Mouse (Mus musculus): ENCODE results near the gene Gabarapl1. TPM values are rescaled to one million over a fixed set of nuclear protein-coding genes. Genes with fewer than 3 reads are reported as not detected.

Gene Gabarapl1
- total and polyA plus RNA-seq, 2 experiments from 2014 or later, result 275 to 276 TPM

DNA sequence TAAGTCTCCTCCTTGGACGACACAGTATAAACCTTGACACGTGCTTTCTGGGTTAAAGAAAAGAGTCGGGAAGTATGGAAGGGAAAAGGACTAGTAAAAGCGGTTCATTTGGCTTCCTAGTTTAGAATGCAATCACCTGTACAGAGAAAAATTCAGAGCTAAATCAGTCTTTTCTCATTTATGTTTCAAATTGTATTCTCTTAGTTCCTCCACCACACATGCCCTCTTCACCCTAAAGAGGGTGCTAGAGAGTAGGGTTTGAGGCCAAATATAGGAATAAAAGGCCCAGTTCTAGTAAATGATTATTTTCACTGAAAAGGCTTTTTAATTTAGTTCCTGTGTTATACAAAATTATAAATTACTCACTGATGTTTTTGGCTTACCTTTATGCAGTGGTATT lies 48.3 kb downstream of the Gabarapl1 start:
- no peak overlapping the region for H3K4me2 ChIP-seq (ENCODE audit: low read depth)
- no peaks in the 10 kb centered on the region for H3K4me1 ChIP-seq (ENCODE audit: insufficient read depth)
- no peak overlapping the region for H3K27ac ChIP-seq (ENCODE audit: low read depth, low read length)
- ATAC-seq, result no peak
- H3K27me3 ChIP-seq (ENCODE audit: insufficient read depth, low read length), result no peaks in the 10 kb centered on the region
- no peaks in the 10 kb centered on the region for H3K36me3 ChIP-seq (ENCODE audit: insufficient read depth)
- no peak overlapping the region for H3K4me3 ChIP-seq (ENCODE audit: low read depth, low read length)
- no peaks in the 10 kb centered on the region for H3K9me3 ChIP-seq (ENCODE audit: low read length)
- 63% methylated on average over 4 of the region's 4 CpGs for WGBS
- peak; percentile 33 for TF ChIP-seq CTCF (IDR thresholded peaks at IDR 0.05; ENCODE audit: low read depth)
- no peak overlapping the region for H3K9ac ChIP-seq
- no peak for DNase-seq

GRCm38 (mm10) chr6:129581896-129582295 lies 48.9 kb downstream of the Gabarapl1 start:
- H3K4me3 ChIP-seq (ENCODE audit: low read depth, low read length), result no peak overlapping the region
- H3K9ac ChIP-seq, result no peak overlapping the region
- no peak for ATAC-seq
- no peak for TF ChIP-seq CTCF (IDR thresholded peaks at IDR 0.05; ENCODE audit: low read depth)
- no peaks in the 10 kb centered on the region for H3K9me3 ChIP-seq (ENCODE audit: low read length)
- DNase-seq, result no peak
- WGBS, result 82% methylated on average over 4 of the region's 4 CpGs
- no peaks in the 10 kb centered on the region for H3K4me1 ChIP-seq (ENCODE audit: insufficient read depth)
- no peak overlapping the region for H3K27ac ChIP-seq (ENCODE audit: low read depth, low read length)
- no peak overlapping the region for H3K4me2 ChIP-seq (ENCODE audit: low read depth)
- no peaks in the 10 kb centered on the region for H3K27me3 ChIP-seq (ENCODE audit: insufficient read depth, low read length)
- H3K36me3 ChIP-seq (ENCODE audit: insufficient read depth), result no peaks in the 10 kb centered on the region

DNA sequence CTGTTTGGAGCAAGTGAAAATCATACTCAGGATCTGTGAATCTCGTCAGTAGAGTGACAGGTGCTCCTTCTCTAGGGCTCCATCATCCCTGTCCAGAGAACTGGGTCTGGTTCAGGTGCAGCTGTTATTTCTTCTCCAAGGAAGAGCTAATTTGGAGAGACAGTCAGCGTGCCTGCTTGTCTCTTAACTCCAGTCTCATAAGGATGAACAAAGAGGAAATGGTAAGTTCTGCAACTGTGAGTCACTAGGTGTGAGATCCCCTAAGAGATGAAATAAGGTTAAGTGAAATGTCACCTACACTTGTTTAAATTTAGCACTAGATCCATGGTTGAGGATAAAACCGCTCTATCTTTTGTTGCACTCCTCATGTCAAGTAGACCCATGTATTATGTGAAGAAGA lies 50.1 kb downstream of the Gabarapl1 start:
- Histone ChIP-seq H3K4me3 (ENCODE audit: low read depth, low read length) (no peak overlapping the region), H3K9me3 (ENCODE audit: low read length) (no peaks in the 10 kb centered on the region), H3K4me2 (ENCODE audit: low read depth) (no peak overlapping the region), H3K27me3 (ENCODE audit: insufficient read depth, low read length) (no peaks in the 10 kb centered on the region), H3K27ac (ENCODE audit: low read depth, low read length) (no peak overlapping the region), H3K9ac (no peak overlapping the region), H3K4me1 (ENCODE audit: insufficient read depth) (no peaks in the 10 kb centered on the region), H3K36me3 (ENCODE audit: insufficient read depth) (no peaks in the 10 kb centered on the region)
- WGBS, result 77% methylated on average over 3 of the region's 3 CpGs
- DNase-seq, result no peak
- no peak for TF ChIP-seq CTCF (IDR thresholded peaks at IDR 0.05; ENCODE audit: low read depth)
- ATAC-seq, result no peak

- DNase-seq (no peak), ATAC-seq (no peak)
- no peak for TF ChIP-seq CTCF (IDR thresholded peaks at IDR 0.05; ENCODE audit: low read depth)
- Histone ChIP-seq H3K4me2 (ENCODE audit: low read depth) (no peak within 1 kb of the TSS), H3K9ac (no peak within 1 kb of the TSS), H3K27me3 (ENCODE audit: insufficient read depth, low read length) (no peaks in the 10 kb centered on the region), H3K4me1 (ENCODE audit: insufficient read depth) (no peaks in the 10 kb centered on the region), H3K27ac (ENCODE audit: low read depth, low read length) (no peak within 1 kb of the TSS), H3K4me3 (ENCODE audit: low read depth, low read length) (no peak within 1 kb of the TSS), H3K9me3 (ENCODE audit: low read length) (no peaks in the 10 kb centered on the region), H3K36me3 (ENCODE audit: insufficient read depth) (no peaks in the 10 kb centered on the region)
- WGBS, result 85% methylated on average over 3 of the region's 3 CpGs
Measured at GRCm38 (mm10) chr6:129591508-129591907, 58.5 kb downstream of the Gabarapl1 start, which contains the start of gene Klrd1. Gene Klrd1 (plus strand): TSS chr6:129591782.

Other genes with a start within 250 kb of the Gabarapl1 start
- not detected in 2 replicates for gene 4922502D21Rik, start 201.4 kb upstream of the Gabarapl1 start, total RNA-seq (2014; rRNA removed)
- gene 4922502D21Rik, start 201.4 kb upstream of the Gabarapl1 start, polyA plus RNA-seq (2015; fragmentation: Nextera tagmentation; extraction: Ambion mirVana), result not detected in 2 replicates
- gene Clec12a, start 190.5 kb upstream of the Gabarapl1 start, total RNA-seq (2014; rRNA removed), result 0.15 and 2.7 TPM in 2 replicates
- gene Clec12a, start 190.5 kb upstream of the Gabarapl1 start, polyA plus RNA-seq (2015; fragmentation: Nextera tagmentation; extraction: Ambion mirVana), result 0.12 and 0.23 TPM in 2 replicates
- not detected in 2 replicates for gene Clec12b, start 147.3 kb upstream of the Gabarapl1 start, total RNA-seq (2014; rRNA removed)
- gene Clec12b, start 147.3 kb upstream of the Gabarapl1 start, polyA plus RNA-seq (2015; fragmentation: Nextera tagmentation; extraction: Ambion mirVana), result 0.16 and 0.18 TPM in 2 replicates
- 2.0 TPM in 1 of 2 replicates, not detected in the other for gene Clec1b, start 135.9 kb upstream of the Gabarapl1 start, total RNA-seq (2014; rRNA removed)
- 0.49 and 0.56 TPM in 2 replicates for gene Clec1b, start 135.9 kb upstream of the Gabarapl1 start, polyA plus RNA-seq (2015; fragmentation: Nextera tagmentation; extraction: Ambion mirVana)
- 0.10 TPM in 1 of 2 replicates, not detected in the other for gene Clec9a, start 124.3 kb upstream of the Gabarapl1 start, total RNA-seq (2014; rRNA removed)
- not detected in 2 replicates for gene Clec9a, start 124.3 kb upstream of the Gabarapl1 start, polyA plus RNA-seq (2015; fragmentation: Nextera tagmentation; extraction: Ambion mirVana)
- 1.1 and 1.4 TPM in 2 replicates for gene Clec1a, start 81.2 kb upstream of the Gabarapl1 start, total RNA-seq (2014; rRNA removed)
- 0.74 and 0.97 TPM in 2 replicates for gene Clec1a, start 81.2 kb upstream of the Gabarapl1 start, polyA plus RNA-seq (2015; fragmentation: Nextera tagmentation; extraction: Ambion mirVana)
- 0.10 TPM in 1 of 2 replicates, not detected in the other for gene Olr1, start 26.0 kb upstream of the Gabarapl1 start, total RNA-seq (2014; rRNA removed)
- not detected in 2 replicates for gene Olr1, start 26.0 kb upstream of the Gabarapl1 start, polyA plus RNA-seq (2015; fragmentation: Nextera tagmentation; extraction: Ambion mirVana)
- not detected in 2 replicates for gene Tmem52b, start 20.6 kb upstream of the Gabarapl1 start, total RNA-seq (2014; rRNA removed)
- not detected in 2 replicates for gene Tmem52b, start 20.6 kb upstream of the Gabarapl1 start, polyA plus RNA-seq (2015; fragmentation: Nextera tagmentation; extraction: Ambion mirVana)
- gene Klre1, start 44.7 kb downstream of the Gabarapl1 start, total RNA-seq (2014; rRNA removed), result not detected in 2 replicates
- gene Klre1, start 44.7 kb downstream of the Gabarapl1 start, polyA plus RNA-seq (2015; fragmentation: Nextera tagmentation; extraction: Ambion mirVana), result 0.18 TPM in 1 of 2 replicates, not detected in the other
- gene Klrd1, start 58.6 kb downstream of the Gabarapl1 start, total RNA-seq (2014; rRNA removed), result not detected in 2 replicates
- gene Klrd1, start 58.6 kb downstream of the Gabarapl1 start, polyA plus RNA-seq (2015; fragmentation: Nextera tagmentation; extraction: Ambion mirVana), result not detected in 2 replicates
- gene Klrk1, start 90.7 kb downstream of the Gabarapl1 start, total RNA-seq (2014; rRNA removed), result not detected in 2 replicates
- not detected in 2 replicates for gene Klrk1, start 90.7 kb downstream of the Gabarapl1 start, polyA plus RNA-seq (2015; fragmentation: Nextera tagmentation; extraction: Ambion mirVana)
- gene Klrc3, start 110.2 kb downstream of the Gabarapl1 start, total RNA-seq (2014; rRNA removed), result not detected in 2 replicates
- gene Klrc3, start 110.2 kb downstream of the Gabarapl1 start, polyA plus RNA-seq (2015; fragmentation: Nextera tagmentation; extraction: Ambion mirVana), result not detected in 2 replicates
- not detected in 2 replicates for gene Klrc2, start 127.5 kb downstream of the Gabarapl1 start, total RNA-seq (2014; rRNA removed)
- gene Klrc2, start 127.5 kb downstream of the Gabarapl1 start, polyA plus RNA-seq (2015; fragmentation: Nextera tagmentation; extraction: Ambion mirVana), result not detected in 2 replicates
- gene Klrc1, start 145.8 kb downstream of the Gabarapl1 start, total RNA-seq (2014; rRNA removed), result not detected in 2 replicates
- 0.14 TPM in 1 of 2 replicates, not detected in the other for gene Klrc1, start 145.8 kb downstream of the Gabarapl1 start, polyA plus RNA-seq (2015; fragmentation: Nextera tagmentation; extraction: Ambion mirVana)
- gene Klri1, start 184.0 kb downstream of the Gabarapl1 start, total RNA-seq (2014; rRNA removed), result not detected in 2 replicates
- not detected in 2 replicates for gene Klri1, start 184.0 kb downstream of the Gabarapl1 start, polyA plus RNA-seq (2015; fragmentation: Nextera tagmentation; extraction: Ambion mirVana)
- gene Klri2, start 207.3 kb downstream of the Gabarapl1 start, total RNA-seq (2014; rRNA removed), result 0.08 TPM in 1 of 2 replicates, not detected in the other
- gene Klri2, start 207.3 kb downstream of the Gabarapl1 start, polyA plus RNA-seq (2015; fragmentation: Nextera tagmentation; extraction: Ambion mirVana), result 0.10 TPM in 1 of 2 replicates, not detected in the other